Mouse (Mus musculus) induced T-regulatory cell, adult 2 months (primary cell): Measurements from ENCODE around the gene Usp50.

Experiments
- DNase-seq: peaks from one replicate; pipeline ENCODE4 v3.0.0-alpha.2; 2012; ENCODE audit warnings: low read depth

Usp50 gene

GRCm38 (mm10) chr2:126663481-126663880 lies 119.8 kb downstream of the Usp50 start:
- peak; percentile 80 for DNase-seq
